In genomic region chr3:103489786-103490185, GRCm38 (mm10) we compare ENCODE assay signal across 6 mouse cellular contexts.
"Had no signal": no experiment of that assay in that cellular context is flagged by ENCODE, and none has a peak within 500 bp of the region (broad histone marks: within the 10 kb centered on the region; RNA-seq: fewer than 3 reads in every experiment).

No protein-coding gene starts in this region.

- DNase-seq: kidney, adult 9 months; kidney, postnatal 4 days; left cerebral cortex, postnatal 4 days; lung, postnatal 36 days; right cerebral cortex, postnatal 25 days; thymus, postnatal 36 days had no signal
